Mouse (Mus musculus): ENCODE data around the gene Nme6.
A peak's percentile ranks its signal among the peaks of the same experiment; 100 is the strongest.

- TF ChIP-seq CTCF (IDR thresholded peaks at IDR 0.05; ENCODE audit: low read depth, low read length) (peak; percentile 28), POLR2A (IDR thresholded peaks at IDR 0.05; ENCODE audit: insufficient read depth, low read length) (peak; percentile 92), EP300 (IDR thresholded peaks at IDR 0.05; ENCODE audit: insufficient read depth, low read depth, low read length) (no peak; the same call in 1 of the 2 replicates)
Observed at GRCm38 (mm10) chr9:109874797-109875691, 42.5 kb downstream of the Nme6 start, which contains the start of gene Cdc25a.

Data from ES-Bruce4 (cell line).